Mouse (Mus musculus) erythroblast, embryonic 14.5 days (primary cell): ENCODE measurements around the gene Msl2.

Experiments
- GATA1 ChIP-seq: IDR thresholded peaks from 2 replicates; pipeline ENCODE4 v1.6.1; 2012; ENCODE audit warnings: low read length, inconsistent platforms, mixed read lengths
- TAL1 ChIP-seq: IDR thresholded peaks from 3 replicates; pipeline ENCODE4 v1.6.1; 2012; ENCODE audit warnings: low read length, inconsistent platforms, mixed read lengths

GRCm38 (mm10) chr9:101113317-101113716 lies 39.4 kb downstream of the Msl2 start:
- TF ChIP-seq GATA1 (no peak), TAL1 (no peak)
